Comparison of ENCODE assay signal across 8 mouse cellular contexts in genomic region chrX:75513787-75514178, GRCm38 (mm10). TPM values are rescaled to one million over a fixed set of nuclear protein-coding genes. Genes with fewer than 3 reads are reported as not detected.
DNase-seq lines count a peak whose midpoint lies in the region; ATAC-seq and TF ChIP-seq lines count a peak whose summit lies in the region.

No protein-coding gene starts in this region.

- 20% methylated on average over 3 of the region's 3 CpGs for WGBS in heart, embryonic 13.5 days
- WGBS in heart, adult 2 months: 21% methylated on average over 3 of the region's 3 CpGs
- WGBS in forebrain, embryonic 16.5 days: 29% methylated on average over 3 of the region's 3 CpGs
- WGBS in liver, postnatal 0 days (ENCODE audit: insufficient replicate concordance): 29% methylated on average over 3 of the region's 3 CpGs

- H3K4me2 ChIP-seq in heart, embryonic 13.5 days: peak overlapping the region; percentile 61
- peak overlapping the region; percentile 47 for H3K4me2 ChIP-seq in forebrain, embryonic 16.5 days (ENCODE audit: low read length)
- peak overlapping the region; percentile 15; the same call in 1 of the 2 replicates for H3K4me2 ChIP-seq in liver, postnatal 0 days (ENCODE audit: low read depth, low read length)

- no peak overlapping the region for H3K9ac ChIP-seq in heart, embryonic 13.5 days
- no peak overlapping the region for H3K9ac ChIP-seq in heart, adult 2 months (ENCODE audit: low read depth, low read length)
- no peak overlapping the region for H3K9ac ChIP-seq in ES-Bruce4 (ENCODE audit: low read depth, poor library complexity, severe bottlenecking)
- H3K9ac ChIP-seq in forebrain, embryonic 16.5 days (replicated peaks; ENCODE audit: low read depth, low read length): 0 out of 2 replicates have a peak overlapping the region, but pooled peaks have one; percentile 32
- H3K9ac ChIP-seq in liver, postnatal 0 days (replicated peaks): no peak overlapping the region

- no peak overlapping the region for H3K27ac ChIP-seq in heart, embryonic 13.5 days (replicated peaks)
- H3K27ac ChIP-seq in heart, adult 2 months: no peak overlapping the region
- H3K27ac ChIP-seq in ES-Bruce4 (ENCODE audit: insufficient read depth, low read length): no peak overlapping the region
- no peak overlapping the region for H3K27ac ChIP-seq in forebrain, embryonic 16.5 days (ENCODE audit: low read length)
- H3K27ac ChIP-seq in liver, postnatal 0 days (ENCODE audit: low read depth): no peak overlapping the region

- TF ChIP-seq EP300 in heart, adult 2 months (IDR thresholded peaks at IDR 0.05; ENCODE audit: insufficient read depth, low read depth, low read length): no peak
- TF ChIP-seq EP300 in ES-Bruce4 (IDR thresholded peaks at IDR 0.05; ENCODE audit: insufficient read depth, low read depth, low read length): no peak
- TF ChIP-seq EP300 in liver, postnatal 0 days (IDR thresholded peaks at IDR 0.05; ENCODE audit: low read depth): no peak

- H3K9me3 ChIP-seq in heart, embryonic 13.5 days: no peaks in the 10 kb centered on the region
- no peaks in the 10 kb centered on the region for H3K9me3 ChIP-seq in ES-Bruce4 (replicated peaks; ENCODE audit: control insufficient read depth, insufficient read depth, low read length, poor library complexity, severe bottlenecking)
- no peaks in the 10 kb centered on the region for H3K9me3 ChIP-seq in forebrain, embryonic 16.5 days (ENCODE audit: control insufficient read depth, low read length)
- H3K9me3 ChIP-seq in liver, postnatal 0 days (ENCODE audit: low read length): no peaks in the 10 kb centered on the region

- intact Hi-C loops in heart, adult 2 months (cut with DNase I): loop anchor here (5.0 to 10.0 kb wide), 3 partner anchors 99 to 381 kb away; partner anchors contain the start of genes Brcc3, Cmc4, Mpp1 and Mtcp1

- H3K27me3 ChIP-seq in heart, embryonic 13.5 days (replicated peaks): no peaks in the 10 kb centered on the region
- no peaks in the 10 kb centered on the region for H3K27me3 ChIP-seq in heart, adult 2 months (ENCODE audit: control insufficient read depth, insufficient read depth, low read length)
- no peaks in the 10 kb centered on the region for H3K27me3 ChIP-seq in ES-Bruce4 (ENCODE audit: control insufficient read depth, insufficient read depth, low read length, poor library complexity, severe bottlenecking)
- no peaks in the 10 kb centered on the region for H3K27me3 ChIP-seq in forebrain, embryonic 16.5 days (replicated peaks; ENCODE audit: control insufficient read depth, insufficient read depth, low read length)
- no peaks in the 10 kb centered on the region for H3K27me3 ChIP-seq in liver, postnatal 0 days (ENCODE audit: insufficient read depth, low read length)

- peak overlapping the region; percentile 57; the same call in 1 of the 2 replicates for H3K4me3 ChIP-seq in heart, embryonic 13.5 days
- no peak overlapping the region for H3K4me3 ChIP-seq in heart, adult 2 months
- 0 out of 2 replicates have a peak overlapping the region, but pooled peaks have one; percentile 43 for H3K4me3 ChIP-seq in ES-Bruce4 (ENCODE audit: low read depth, low read length)
- H3K4me3 ChIP-seq in forebrain, embryonic 16.5 days (replicated peaks; ENCODE audit: low read length): peak overlapping the region; percentile 65; the same call in 1 of the 2 replicates
- H3K4me3 ChIP-seq in liver, postnatal 0 days (ENCODE audit: low read depth, low read length): no peak overlapping the region

- no peak for DNase-seq in heart, adult 2 months
- DNase-seq in liver, postnatal 0 days: no peak
- no peak for DNase-seq in frontal cortex, postnatal 10 days (ENCODE audit: low spot score in 2 of 2)
- no peak for DNase-seq in right cerebral cortex, postnatal 25 days
- no peak for DNase-seq in cerebellum, postnatal 10 days

- no peaks in the 10 kb centered on the region for H3K4me1 ChIP-seq in heart, embryonic 13.5 days
- H3K4me1 ChIP-seq in heart, adult 2 months (ENCODE audit: control insufficient read depth, insufficient read depth, low read length): no peaks in the 10 kb centered on the region; the same call in 1 of the 2 replicates
- H3K4me1 ChIP-seq in ES-Bruce4 (ENCODE audit: control insufficient read depth, insufficient read depth, low read length): no peaks in the 10 kb centered on the region
- 0 out of 2 replicates have a peak, but pooled peaks cover 6% of the 10 kb centered on the region for H3K4me1 ChIP-seq in forebrain, embryonic 16.5 days (replicated peaks; ENCODE audit: control insufficient read depth, insufficient read depth, low read length)
- no peaks in the 10 kb centered on the region for H3K4me1 ChIP-seq in liver, postnatal 0 days (ENCODE audit: insufficient read depth)

- H3K36me3 ChIP-seq in heart, embryonic 13.5 days: no peaks in the 10 kb centered on the region
- H3K36me3 ChIP-seq in heart, adult 2 months (ENCODE audit: control insufficient read depth, insufficient read depth, low read length): peaks cover 1% of the 10 kb centered on the region; the same call in 1 of the 2 replicates
- H3K36me3 ChIP-seq in ES-Bruce4 (ENCODE audit: control insufficient read depth, insufficient read depth, low read length, poor library complexity, severe bottlenecking): no peaks in the 10 kb centered on the region; the same call in 1 of the 2 replicates
- no peaks in the 10 kb centered on the region for H3K36me3 ChIP-seq in forebrain, embryonic 16.5 days (ENCODE audit: control insufficient read depth, insufficient read depth)
- no peaks in the 10 kb centered on the region; the same call in 1 of the 2 replicates for H3K36me3 ChIP-seq in liver, postnatal 0 days (replicated peaks; ENCODE audit: insufficient read depth, low read length)

- H3K79me2 ChIP-seq in heart, adult 2 months (replicated peaks; ENCODE audit: control insufficient read depth, insufficient read depth, low read length): no peaks in the 10 kb centered on the region

- TF ChIP-seq POLR2A in heart, adult 2 months (IDR thresholded peaks at IDR 0.05; ENCODE audit: insufficient read depth, low read depth, low read length): no peak
- TF ChIP-seq POLR2A in ES-Bruce4 (IDR thresholded peaks at IDR 0.05; ENCODE audit: insufficient read depth, low read length): no peak

- ATAC-seq in heart, embryonic 13.5 days (ENCODE audit: extremely low read depth, insufficient number of reproducible peaks, low FRiP score, low TSS enrichment): no peak
- ATAC-seq in forebrain, embryonic 16.5 days: no peak
- ATAC-seq in liver, postnatal 0 days: no peak

- TF ChIP-seq CTCF in heart, adult 2 months (IDR thresholded peaks at IDR 0.05): no peak
- no peak for TF ChIP-seq CTCF in ES-Bruce4 (IDR thresholded peaks at IDR 0.05; ENCODE audit: low read depth, low read length)
- TF ChIP-seq CTCF in liver, postnatal 0 days (IDR thresholded peaks at IDR 0.05; ENCODE audit: low read depth): no peak

RNA-seq across cellular contexts. Expression of gene Vbp1, which starts 0.3 kb away (rescaled TPM):
- polyA plus RNA-seq in heart, embryonic 13.5 days (2015; fragmentation: Nextera tagmentation; extraction: Ambion mirVana): 157 and 181 TPM in 2 replicates
- 10 to 100 TPM; 37.8 to 39.8 TPM for total RNA-seq in heart, adult 2 months (2021)
- polyA plus RNA-seq in heart, adult 2 months (2012; rRNA removed): 6.5 and 14.4 TPM in 2 replicates
- polyA plus RNA-seq in ES-Bruce4 (2011; ENCODE audit: insufficient read depth, insufficient read length, low read depth, missing spikeins): 195 and 204 TPM in 2 replicates
- 301 and 341 TPM in 2 replicates for polyA plus RNA-seq in forebrain, embryonic 16.5 days (2015; fragmentation: Nextera tagmentation; extraction: Ambion mirVana)
- polyA plus RNA-seq in liver, postnatal 0 days (2015; fragmentation: Nextera tagmentation; extraction: Ambion mirVana): 61.6 and 62.9 TPM in 2 replicates

Comparison
In these comparisons a context has a peak if more than half of its experiments do, and no peak if none do; other contexts are left out.
1. H3K4me3 ChIP-seq: peak in heart, embryonic 13.5 days (single experiment), ES-Bruce4 (single experiment) and forebrain, embryonic 16.5 days (single experiment); none in heart, adult 2 months (single experiment) and liver, postnatal 0 days (single experiment).
2. Peak in every context shown above with its lines, with median percentiles within 50 percentile points of each other: H3K4me2 ChIP-seq.